Mouse (Mus musculus) neutrophil, adult 5-6 weeks (primary cell): ENCODE data around the gene Tiam1. TPM values are rescaled to one million over a fixed set of nuclear protein-coding genes. Genes with fewer than 3 reads are reported as not detected.

Source experiments
- ATAC-seq: fragments of 151-379, 151-347 bp; 2 replicates; pipeline ENCODE4 v1.8.0; 2017; ENCODE audit warnings: mild to moderate bottlenecking, moderate TSS enrichment; ENCODE audit not compliant: insufficient number of reproducible peaks, poor library complexity, low FRiP score, severe bottlenecking; ENCODE audit errors: extremely low read depth
- total RNA-seq: library from RNA; stranded (forward); fragments of 200-1000 nt; gene quantifications from 2 replicates; pipeline ENCODE4 v1.2.3, GENCODE M21; 2017

Gene Tiam1
- total RNA-seq, 1 experiment from 2014 or later, result 8.8 TPM

GRCm38 (mm10) chr16:89876079-89876478 is 267.5 kb downstream of the Tiam1 start:
- no peak for ATAC-seq

DNA sequence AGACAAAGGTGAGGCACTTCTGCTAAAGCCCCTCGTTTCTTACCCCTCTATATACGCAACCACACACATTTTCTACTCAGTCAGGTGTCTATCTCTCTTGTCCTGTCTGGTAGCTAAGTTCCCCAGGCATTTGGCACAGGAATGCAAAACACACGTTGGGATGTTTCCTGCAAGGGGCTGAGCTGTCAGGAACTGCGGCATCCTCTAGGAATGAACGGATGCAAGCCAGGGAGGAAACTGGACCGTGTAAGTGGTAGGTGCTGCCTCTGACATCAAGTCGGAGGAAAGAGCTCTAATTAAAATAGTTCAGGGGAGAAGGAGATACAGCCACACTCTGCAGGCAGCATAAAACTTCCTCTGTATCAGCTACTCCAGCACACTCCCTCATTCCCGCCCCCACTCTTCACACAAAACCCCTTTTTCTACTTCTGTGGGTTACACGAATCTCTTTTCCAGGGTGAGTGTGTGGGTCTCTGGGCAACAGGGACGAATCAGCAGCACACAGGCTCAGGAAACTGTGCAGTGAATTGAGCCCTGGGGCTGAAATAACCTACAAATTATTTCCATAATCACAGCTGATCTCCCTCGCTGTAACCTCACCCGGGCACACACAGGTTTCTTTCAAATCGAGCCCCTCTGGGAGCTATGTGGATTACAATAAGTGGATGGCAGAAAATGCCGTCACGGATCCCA is 269.4 kb downstream of the Tiam1 start:
- ATAC-seq, result no peak

DNA sequence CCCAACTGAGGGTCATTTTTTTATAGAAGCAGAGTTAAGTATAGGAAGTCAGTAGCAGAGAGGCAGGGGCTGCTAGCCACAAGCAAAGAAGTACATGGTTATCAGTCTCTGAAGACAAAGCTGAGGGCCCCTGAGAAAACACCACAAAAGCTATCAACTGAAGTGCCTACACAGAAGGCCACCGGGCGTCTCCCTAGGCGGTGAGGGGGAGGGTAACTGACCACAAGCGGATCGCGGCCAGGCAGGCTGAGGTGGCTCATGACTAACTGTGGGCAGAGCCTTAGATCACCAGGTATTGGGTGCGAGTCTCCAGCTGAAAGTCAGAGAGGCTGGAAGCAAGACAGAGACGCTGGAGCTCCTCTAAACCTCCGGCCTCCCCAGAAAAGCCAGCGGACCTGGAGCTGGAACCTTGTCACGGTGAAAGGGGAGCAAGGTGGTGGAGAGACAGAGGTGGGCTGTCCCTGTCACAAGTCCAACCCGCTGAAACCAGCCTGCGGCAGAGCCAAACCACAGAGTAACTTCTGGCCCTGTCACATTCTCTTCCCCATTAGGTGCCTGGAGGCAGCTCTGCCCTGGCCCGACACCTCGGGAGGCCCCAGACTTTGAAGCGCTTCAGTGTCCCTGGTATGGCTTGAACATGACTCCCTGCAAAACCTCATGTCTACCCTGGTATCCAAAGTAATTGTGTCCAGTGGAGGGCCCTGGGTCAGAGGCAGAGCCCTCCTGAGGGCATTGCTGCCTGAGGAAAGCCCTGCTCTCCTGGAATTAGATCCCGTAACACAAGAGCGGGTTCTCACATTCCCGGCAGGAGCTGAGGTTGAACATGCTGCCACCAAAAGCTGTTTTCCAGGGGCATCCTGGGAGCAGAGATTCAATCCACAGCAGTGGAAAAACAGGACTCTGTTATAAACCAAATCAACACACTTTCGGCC is 271.3 kb downstream of the Tiam1 start:
- ATAC-seq, result peak; percentile 17; the same call in 1 of the 2 replicates

DNA sequence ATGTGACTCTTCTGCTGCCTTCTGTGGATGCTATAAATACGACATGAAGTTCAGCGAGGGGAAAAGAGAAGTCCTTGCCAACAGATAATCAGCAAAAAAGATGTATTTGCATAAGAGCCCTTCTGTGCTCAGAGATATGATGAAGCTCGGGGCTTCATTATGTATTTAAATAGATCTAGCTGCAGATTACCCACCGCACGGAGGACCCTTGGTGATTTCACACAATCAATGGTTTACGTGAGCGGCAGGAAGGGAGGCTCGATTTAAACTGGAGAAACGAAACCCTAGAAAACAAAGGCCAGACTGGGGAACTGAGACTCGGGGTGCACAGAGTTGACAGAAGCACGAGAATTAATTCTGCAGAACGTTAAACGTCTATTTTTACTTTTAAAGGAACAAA is 272.2 kb downstream of the Tiam1 start:
- peak; percentile 20; the same call in 1 of the 2 replicates for ATAC-seq

DNA sequence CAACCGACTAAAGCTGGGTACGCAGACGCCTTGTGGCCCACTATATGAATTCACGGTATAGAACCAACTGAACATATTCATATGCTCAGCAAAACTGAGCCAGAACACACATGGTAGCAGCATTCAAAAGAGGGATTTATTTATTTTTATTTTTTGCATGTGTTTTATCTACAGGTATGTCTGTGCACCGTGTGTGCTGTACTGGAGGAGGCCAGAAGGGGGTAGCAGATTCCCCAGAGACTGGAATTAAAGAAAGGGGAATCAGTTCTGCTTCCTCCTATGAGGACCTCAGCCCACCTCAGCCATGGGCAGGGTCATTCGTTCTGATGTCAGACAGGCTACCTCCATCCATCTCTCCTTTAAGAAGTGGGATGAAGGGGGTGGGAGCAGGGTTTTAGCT is 273.5 kb downstream of the Tiam1 start:
- ATAC-seq, result no peak

DNA sequence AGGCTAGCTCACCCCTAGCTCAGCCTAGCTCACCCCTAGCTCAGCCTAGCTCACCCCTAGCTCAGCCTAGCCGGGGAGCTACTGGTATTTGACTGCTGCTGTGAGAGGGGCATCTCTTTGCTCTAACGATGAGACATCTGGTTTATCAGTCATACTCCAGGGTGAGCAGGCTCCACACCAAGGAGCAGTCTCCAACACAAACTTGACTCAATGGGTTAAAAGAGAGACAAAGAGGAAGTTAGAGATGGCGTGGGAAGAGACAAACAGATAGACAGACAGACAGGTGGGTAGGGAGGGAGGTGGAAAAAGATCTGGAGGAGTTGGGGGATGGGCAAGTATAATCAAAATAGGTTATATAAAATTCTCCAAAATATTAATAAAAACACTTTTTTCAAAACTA is 275.1 kb downstream of the Tiam1 start:
- ATAC-seq, result no peak

DNA sequence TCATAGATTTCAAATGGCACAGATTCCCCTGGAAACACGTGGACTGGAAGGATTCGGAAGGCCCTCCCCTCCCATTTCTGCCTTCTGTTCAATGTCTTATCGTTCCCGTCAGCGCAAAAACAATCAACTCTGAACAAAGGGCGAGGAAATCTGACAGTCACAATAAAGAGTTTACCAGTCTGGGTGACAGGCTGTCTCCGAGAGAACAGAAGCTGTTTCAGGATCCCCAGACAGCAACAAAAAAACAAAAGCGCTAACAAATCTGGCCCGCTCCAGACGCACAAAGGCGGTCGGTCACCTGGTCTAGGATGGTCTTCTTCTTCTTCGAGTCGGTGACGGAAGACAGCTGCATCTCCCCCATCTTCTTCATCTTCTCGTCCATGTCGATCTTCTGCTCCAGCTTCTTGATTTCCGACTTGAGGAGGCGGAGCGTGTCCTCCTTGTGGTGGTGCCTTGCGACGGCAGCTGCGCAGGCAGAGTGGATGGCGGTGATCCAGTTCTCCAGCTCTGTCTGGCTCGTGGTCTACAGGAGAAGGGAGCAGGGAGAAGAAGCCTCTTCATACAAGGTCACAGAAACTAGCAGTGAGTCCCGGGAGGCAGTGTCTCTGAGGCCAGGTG is 276.2 kb downstream of the Tiam1 start:
- ATAC-seq, result no peak

GRCm38 (mm10) chr16:89865136-89865535 is 278.4 kb downstream of the Tiam1 start:
- ATAC-seq, result no peak

- ATAC-seq, result no peak
These were observed 278.9 kb downstream of the Tiam1 start for GRCm38 (mm10) chr16:89864710-89865109.

DNA sequence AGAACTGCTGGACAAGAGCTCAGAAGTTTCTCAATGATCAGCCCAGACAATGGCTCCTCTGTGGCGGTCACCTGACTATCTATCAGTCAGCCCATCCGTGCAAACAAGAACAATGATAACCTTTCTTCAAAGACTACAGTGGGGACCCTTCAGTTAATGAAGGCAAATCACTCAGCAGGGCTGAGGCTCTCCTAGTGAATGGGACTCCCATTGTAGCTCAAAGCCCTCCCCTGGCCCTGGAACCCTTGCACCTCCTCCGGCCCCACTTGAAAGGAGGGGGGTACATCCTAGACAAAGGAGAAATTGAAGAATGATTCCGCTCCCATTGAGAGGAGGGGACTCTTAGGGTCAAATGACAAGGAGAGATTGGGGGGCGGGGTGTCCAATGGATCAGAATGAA is 280.3 kb downstream of the Tiam1 start:
- no peak for ATAC-seq

DNA sequence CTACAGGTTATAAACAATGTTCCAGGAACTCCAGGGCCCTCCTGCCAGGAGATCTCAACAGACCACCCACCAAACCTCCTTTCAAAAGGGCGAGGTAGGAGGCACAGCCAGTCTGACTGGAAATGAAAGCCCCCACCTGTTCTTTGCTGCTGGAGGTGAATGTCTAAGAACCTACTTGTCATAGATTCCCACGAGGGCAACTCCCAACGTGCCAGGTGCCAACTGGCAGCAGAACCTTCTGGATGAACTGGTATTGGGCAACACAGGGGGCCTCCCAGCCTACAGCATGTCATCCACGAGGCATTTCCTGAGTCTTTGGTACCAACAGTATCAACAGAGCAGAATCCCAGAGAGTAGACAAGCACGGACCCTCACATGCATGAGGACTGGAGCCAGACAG is 282.0 kb downstream of the Tiam1 start:
- no peak for ATAC-seq

GRCm38 (mm10) chr16:89860708-89861107 is 282.9 kb downstream of the Tiam1 start:
- ATAC-seq, result no peak

DNA sequence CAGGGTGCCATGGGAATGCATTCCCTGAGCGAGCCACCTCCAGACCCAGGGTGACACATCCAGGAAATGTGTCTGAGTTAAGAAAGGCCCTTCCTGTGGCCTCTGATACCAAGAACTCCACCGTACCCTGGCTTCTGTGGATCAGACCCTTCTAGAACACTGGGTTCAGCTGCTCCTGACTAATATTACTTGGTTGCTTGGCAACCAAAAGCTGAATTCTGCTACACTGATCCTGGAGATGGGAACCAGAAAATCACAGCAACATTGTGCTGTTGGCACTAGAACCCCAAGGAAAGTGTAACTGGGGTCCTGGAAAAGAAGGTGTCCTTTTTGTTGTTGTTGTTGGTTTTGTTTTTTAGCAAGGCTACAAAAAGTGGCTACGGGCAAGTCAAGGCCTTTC is 285.9 kb downstream of the Tiam1 start:
- no peak for ATAC-seq

DNA sequence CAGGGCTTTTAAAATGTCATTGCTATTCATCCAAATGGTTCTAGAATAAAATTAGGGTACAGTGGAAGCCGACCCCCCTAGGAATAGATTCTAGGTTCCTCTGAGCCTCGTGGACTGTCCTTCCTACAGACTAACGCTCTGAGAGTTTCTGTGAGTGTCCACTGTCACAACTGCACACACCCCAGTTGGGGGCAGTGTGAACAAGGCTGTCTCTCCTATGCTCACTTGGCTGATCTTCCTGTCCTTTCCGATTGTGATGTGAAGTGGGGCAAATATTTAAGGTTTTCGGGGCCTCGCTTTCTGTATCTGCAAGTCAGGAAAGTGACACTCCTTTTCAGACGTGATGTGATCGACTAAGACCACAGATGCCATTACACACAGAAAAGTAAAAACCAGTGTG is 288.8 kb downstream of the Tiam1 start:
- no peak for ATAC-seq

DNA sequence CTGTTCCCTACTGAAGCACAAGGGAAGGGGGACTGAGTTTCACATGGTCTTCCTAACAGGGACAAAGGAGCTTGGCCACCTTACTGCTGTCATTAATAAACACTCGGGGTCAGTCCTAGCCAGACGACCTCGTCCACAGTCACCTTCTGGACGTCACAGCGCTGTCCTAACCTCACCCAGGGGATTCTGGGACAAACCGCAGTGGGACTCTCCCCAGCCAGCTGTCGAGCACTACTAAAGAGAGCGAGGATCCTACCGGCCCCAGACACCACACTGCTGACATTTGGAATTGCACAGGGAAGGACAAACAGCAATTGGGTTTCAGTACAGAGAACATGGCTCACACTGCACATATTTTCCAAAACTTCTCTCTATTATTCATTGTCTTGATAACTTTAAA is 292.2 kb downstream of the Tiam1 start:
- no peak for ATAC-seq

GRCm38 (mm10) chr16:89848651-89849597 is 294.6 kb downstream of the Tiam1 start:
- peak; percentile 88 for ATAC-seq

GRCm38 (mm10) chr16:89848179-89848578 is 295.4 kb downstream of the Tiam1 start:
- no peak for ATAC-seq

- ATAC-seq, result no peak
These were observed 298.1 kb downstream of the Tiam1 start for GRCm38 (mm10) chr16:89845461-89845860.

DNA sequence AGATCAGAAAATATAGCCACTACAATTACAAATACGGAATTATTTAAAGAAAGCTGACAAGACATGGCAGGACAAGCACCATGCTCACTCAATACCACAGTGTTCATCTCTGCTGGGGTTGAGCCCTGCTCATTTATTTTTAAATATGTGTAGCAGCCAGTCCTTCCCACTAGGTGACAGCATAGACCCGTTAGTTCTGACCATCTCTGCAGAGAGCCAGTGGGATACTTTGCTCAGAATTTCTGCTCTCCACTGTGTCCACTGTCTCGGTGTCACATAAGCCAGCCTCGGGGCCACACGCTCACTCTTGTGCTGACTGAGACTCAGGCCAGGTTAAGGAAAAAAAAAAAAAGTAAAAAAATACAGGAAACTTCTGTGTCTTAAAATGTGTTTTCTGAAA is 299.0 kb downstream of the Tiam1 start:
- ATAC-seq, result peak; percentile 54
